Mouse (Mus musculus) thymus, postnatal 0 days (tissue): ENCODE results near the gene Flt1. TPM values are rescaled to one million over a fixed set of nuclear protein-coding genes. Genes with fewer than 3 reads are reported as not detected.
"Not testable (repeated sequence)": the region's sequence is repeated elsewhere in the genome, so short reads cannot be mapped to it uniquely, and the experiment has no call there.

Experiments used
- DNase-seq: peaks from one replicate; pipeline ENCODE4 v3.0.0-alpha.2; 2015; ENCODE audit warnings: low spot score
- polyA plus RNA-seq: library from polyadenylated mRNA; unstranded; fragments of >200 nt; fragmentation: Nextera tagmentation; extraction: Ambion mirVana; gene quantifications from 2 replicates; pipeline ENCODE4 v1.2.1, GENCODE M21; 2015

Flt1 gene
- polyA plus RNA-seq, 1 experiment from 2014 or later: 2.9 TPM

DNA sequence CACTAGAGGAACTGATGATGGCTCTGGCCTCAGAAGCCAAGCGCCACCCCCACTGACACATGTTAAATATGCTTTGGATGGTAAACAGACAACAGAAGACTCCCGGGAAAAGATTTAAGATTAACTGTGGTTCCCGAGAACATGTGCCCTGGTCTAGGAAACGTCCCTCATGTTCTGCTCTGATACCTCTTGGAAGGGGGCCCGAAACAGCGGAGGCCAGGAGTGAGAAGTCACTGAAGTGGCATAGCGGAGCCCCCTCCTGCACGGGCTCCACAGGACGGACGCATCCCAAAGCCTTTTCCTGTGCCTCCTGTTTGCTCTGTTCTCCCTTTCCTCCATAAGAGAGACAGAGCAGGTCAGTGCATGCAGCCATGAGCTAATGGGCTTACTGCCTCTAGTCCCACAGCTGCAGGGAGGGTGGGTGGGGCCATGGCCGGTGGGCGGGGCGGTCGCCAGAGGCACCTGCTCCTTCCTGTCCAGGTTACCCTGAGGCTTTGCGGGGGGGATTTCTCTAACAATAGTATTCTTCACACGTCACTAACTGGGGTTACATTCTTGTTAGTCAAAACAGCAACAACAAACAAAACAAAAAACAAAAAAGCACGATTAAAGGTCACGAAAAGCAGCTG, 162.2 kb downstream of the Flt1 start:
- peak; percentile 51 for DNase-seq

DNA sequence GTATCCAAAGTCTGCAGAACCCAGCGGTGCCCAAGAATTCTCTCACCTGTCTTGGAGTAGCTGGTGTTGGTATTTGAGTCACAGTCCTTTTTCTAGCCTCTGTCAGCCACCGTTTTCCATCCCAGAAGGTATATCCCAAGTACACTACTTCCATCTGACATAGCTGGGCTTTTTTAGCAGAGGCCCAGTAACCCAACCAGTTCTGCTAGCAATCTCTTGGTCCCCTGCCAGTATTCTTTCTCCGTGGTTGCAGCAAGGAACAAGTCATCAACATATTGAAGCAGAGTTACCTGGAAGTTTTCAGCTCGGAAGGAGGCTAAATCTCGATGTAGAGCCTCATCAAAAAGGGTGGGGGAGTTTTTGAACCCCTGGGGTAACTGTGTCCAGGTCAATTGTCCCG, 168.2 kb downstream of the Flt1 start:
- not testable (repeated sequence) for DNase-seq

DNA sequence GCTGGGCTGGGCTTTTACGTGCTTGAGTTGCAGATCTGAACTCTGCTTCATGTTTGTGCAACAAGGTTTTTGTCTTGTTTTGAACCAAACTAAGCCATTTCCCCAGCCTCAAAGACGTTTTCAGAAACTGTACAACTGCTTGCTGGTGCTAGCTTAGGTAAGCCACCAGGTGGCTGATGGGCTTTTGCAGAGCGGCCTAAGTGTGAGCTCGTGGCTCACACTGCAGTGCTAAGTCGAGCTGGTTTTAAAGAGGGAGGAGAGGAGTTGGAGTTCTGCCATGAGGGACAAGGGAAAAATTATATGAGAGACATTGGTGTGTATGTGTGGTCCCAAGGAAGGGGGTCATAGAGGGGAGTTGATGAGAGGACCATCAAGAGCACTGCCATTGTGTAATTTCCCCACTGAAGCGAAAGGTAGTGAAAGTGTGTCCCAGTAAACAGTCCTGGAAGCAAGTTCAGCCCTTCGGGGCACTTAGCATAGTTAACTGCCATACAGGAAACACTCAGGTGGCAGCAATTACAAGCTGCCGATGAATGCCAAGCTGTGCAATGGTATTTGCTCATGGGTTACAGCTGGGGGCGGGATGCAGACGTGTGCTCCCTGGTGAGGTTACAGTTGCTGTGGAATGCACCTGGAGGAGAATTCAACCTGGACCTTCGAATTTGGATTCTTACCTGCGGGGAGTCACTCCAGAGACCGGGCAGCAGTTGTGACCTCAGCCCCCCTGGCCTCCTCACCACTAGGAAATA, 173.8 kb downstream of the Flt1 start:
- DNase-seq: no peak

DNA sequence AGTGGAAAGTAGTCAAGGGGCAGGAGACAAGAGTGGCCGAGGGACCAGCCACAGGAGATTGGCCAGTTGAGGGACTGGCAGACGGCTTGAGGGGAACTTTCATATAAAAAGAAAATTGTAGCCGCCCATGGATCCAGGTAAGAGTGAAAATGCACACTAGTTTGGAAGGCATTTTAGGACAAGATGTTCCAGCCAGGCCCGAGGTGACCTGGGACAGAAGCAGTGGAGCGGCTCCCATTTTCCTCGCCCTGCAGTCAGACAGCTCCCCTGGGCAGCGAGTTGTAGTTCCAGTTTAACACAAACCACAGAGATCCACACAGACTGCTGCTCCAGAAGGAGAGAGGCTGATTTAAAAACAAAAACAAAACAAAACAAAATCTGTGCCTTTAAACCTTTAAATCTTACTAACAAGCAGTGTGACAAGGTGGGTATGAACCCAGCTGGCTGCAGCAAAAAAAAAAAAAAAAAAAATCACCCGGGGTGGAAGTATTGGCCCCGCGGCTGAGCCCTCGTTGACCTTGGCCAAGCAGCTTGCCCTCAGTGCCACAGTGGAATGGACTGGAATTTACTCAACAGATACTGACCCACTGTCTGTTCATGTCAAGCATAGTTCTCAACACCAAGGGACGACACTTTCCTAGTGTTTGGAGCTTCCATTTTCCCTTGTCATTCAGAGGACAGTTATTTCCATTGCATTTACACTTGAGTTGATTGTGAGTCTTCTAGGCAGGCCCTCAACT, 176.6 kb downstream of the Flt1 start:
- no peak for DNase-seq

DNA sequence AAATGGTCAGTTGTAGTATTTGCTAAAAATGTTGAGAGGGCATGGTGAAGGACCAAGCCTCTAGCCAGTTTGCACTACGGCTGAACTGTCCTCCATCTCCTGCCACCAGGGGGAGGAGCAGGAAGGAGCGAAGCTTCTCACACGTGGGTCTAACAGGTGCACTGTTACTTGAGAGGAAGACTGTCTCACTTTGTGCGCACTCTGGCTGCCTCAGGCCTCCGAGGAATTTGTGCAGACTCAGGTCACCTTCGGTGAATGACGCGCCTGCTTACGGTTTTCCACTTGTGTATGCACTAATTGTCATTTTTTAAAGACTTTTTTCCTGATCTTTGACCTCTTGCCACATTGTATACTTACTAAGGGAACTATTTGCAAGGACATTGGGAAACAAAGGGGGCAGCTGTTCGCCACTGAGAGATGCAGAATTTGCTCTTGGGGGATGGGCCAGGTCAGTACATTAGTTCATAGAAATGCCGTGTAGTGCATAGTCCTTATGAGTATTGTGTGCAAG, 180.0 kb downstream of the Flt1 start:
- peak; percentile 70 for DNase-seq

DNA sequence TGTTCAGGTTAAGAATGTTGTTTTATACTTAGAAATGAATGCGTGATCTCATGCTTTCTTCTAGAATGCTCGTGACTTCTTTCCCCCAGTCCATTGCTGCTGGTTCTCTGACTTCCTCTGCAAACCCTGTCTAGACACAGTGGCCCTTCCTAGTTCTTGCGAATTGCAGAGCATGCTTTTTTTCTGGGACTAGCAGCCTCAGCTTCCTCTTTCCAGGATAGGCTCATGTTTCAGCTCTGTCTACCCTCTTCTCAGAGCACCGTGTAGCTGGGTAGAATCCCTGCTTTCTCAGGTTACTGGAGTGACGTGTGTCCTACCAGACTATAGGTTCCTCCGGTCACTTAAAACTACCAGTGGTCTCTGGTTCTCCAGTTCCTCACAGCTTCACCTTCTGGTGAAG, 183.5 kb downstream of the Flt1 start:
- DNase-seq: no peak

DNA sequence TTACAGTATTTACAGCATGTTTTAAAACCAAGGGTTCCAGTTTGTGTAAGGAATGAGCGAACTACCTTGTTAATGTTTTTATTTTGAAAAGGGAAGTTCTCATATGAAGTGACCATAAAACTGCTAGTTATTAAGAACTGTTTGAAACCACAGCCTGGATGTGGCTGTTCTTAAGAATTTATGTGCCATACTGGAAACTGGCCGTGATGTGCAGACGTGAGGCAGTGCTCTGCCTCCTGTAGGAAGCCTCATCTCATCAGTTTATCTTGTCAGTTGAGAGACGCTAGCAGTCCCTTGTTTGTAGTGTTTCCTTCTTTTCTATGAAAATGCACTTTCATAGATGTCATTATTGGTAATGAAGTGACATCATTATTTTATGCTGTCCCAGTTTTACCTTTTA, 186.0 kb downstream of the Flt1 start:
- no peak for DNase-seq

DNA sequence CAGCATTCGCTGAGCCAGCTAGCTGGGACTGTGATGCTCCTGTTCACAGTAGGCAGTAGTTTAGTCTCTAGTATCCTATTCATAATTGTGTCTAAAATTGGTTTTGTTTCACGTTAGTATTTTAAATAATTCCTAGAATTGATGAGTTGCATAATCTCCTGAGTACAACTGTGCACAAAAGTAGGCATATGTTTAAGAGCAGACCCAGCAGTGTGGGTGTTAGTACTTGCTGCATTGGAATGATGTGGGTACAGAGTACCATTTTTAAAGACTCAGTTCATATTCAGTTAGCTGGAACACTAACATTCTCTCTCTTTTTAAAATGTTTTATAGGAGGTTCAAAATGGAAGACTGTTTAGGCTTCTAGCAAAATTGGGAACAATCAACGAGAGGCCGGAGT, 186.4 kb downstream of the Flt1 start:
- DNase-seq: no peak

DNA sequence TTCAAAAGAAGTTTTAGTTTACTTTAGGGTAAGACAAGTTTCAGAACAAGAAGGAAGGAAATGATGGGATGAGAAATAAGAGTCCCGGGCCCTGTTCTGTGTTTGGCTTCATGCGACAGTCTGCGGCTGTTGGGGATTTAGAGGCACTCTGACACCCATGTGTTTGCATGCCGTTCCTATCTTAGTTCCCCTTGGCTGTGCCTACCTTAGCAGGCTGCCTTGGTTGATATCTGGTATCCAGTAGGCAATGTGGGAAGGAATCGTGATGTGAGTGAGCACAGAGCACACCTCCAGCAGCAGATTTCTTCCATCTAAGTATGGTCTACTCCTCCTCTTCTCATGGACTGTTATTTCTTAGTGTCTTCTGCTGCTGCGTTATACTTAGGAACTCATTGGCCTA, 193.8 kb downstream of the Flt1 start:
- no peak for DNase-seq

DNA sequence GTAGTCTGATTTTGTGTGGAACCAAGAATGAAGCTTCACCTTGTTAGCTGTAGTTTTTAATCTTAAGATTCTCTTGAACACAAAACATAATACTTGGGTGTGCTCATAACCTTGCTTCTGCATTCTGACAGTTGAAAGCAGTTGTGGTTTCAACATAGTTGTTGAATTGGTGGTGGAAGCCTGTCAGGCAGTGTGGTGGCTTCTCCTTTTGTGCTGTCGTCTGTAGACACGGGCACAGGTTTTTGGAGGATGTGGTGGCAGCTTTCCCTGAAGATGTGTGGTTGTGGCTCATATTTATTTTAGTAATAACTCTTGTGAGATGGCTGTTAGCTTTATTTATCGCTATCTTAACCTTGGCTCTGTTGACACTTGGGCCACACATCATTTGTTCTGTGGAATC, 198.0 kb downstream of the Flt1 start:
- DNase-seq: peak; percentile 35

DNA sequence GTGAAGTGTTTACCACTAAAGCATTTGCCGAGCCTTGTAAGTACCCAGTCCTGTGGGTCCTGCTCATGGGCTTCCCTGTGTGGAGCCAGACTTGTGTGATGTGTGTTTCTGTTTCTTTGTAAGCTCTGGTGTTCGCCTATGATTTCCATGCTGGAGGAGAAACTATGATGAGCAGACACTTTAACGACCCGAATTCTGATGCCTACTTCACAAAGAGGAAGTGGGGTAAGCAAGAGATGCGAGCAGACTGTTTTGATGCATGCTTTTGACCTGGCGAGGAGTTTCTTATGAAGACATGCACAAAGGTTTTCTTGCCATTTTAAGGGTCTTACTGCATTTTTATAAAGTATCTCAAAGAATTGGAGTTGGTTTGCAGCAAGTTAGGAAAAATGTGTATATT, 198.8 kb downstream of the Flt1 start:
- peak; percentile 18 for DNase-seq

Other genes with a start within 250 kb of the Flt1 start
- gene Pomp, start 134.4 kb upstream of the Flt1 start, polyA plus RNA-seq: 682 and 692 TPM in 2 replicates
- gene Slc46a3, start 168.8 kb upstream of the Flt1 start, polyA plus RNA-seq: 5.2 and 5.7 TPM in 2 replicates
- 2.8 and 6.4 TPM in 2 replicates for gene Mtus2, start 231.3 kb upstream of the Flt1 start, polyA plus RNA-seq